Mouse (Mus musculus): ENCODE measurements around the gene Lrig2.
A peak's percentile ranks its signal among the peaks of the same experiment; 100 is the strongest.

GRCm38 (mm10) chr3:104541139-104542064 is 29.7 kb upstream of the Lrig2 start:
- no peak for TF ChIP-seq POLR2A (IDR thresholded peaks at IDR 0.05; ENCODE audit: insufficient read length, low read depth)
- no peak for TF ChIP-seq USF1 (IDR thresholded peaks at IDR 0.05; ENCODE audit: low read depth)
- TF ChIP-seq SRF (IDR thresholded peaks at IDR 0.05; ENCODE audit: control insufficient read depth, insufficient read length, low read depth) = no peak
- peak; percentile 77 for TF ChIP-seq TCF12 (IDR thresholded peaks at IDR 0.05; ENCODE audit: insufficient read depth, poor library complexity, severe bottlenecking)
- no peak for TF ChIP-seq CEBPB (IDR thresholded peaks at IDR 0.05; ENCODE audit: insufficient read depth, poor library complexity, severe bottlenecking)

All from myocyte (in vitro differentiated cells).